In the genomic region with DNA sequence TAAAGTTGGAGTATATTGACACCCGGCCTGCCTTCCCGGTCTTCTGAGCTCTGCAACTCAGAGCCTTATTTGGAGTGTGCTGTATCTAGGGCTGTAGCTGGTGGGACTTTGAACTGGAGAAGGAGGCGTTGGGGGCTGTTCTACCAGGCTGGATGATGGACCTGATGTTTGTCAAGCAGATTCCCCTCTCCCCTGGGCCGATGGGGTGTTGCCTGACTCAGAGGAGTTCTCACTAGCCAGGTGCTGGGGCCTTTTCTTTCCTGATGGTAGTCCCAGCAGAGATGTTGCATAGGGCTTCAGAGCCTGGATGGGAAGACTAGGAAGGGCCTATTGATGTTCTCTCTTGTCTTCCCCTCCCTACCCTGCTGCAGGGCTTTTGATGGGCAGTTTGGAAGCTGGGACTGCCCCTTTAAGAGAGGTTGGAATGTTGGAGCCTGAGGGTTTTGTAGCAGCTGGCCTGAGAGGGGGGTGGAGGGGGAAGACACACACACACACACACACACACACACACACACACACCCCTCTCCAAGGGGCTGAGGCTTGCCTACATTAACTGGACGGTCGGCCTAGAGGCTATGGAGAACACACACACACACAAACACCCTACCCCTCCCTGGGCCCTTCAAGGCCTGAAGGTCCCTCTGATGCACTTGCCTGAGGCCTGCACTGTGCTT, we compare ENCODE assay signal across 8 mouse cellular contexts. TPM values are rescaled to one million over a fixed set of nuclear protein-coding genes. Genes with fewer than 3 reads are reported as not detected.
DNase-seq lines count a peak whose midpoint lies in the region; ATAC-seq and TF ChIP-seq lines count a peak whose summit lies in the region.

No protein-coding gene starts in this region.

- DNase-seq in gastrocnemius, postnatal 10 days, result peak; percentile 51
- no peak for DNase-seq in gastrocnemius, postnatal 25 days
- DNase-seq in ZHBTc4 (ENCODE audit: low read depth, low spot score), result peak; percentile 62
- DNase-seq in kidney, adult 11 months, result peak; percentile 44
- no peak for DNase-seq in right cerebral cortex, adult 18-20 months

- peak overlapping the region; percentile 89 for H3K4me2 ChIP-seq in forebrain, embryonic 16.5 days (ENCODE audit: low read length)
- H3K4me2 ChIP-seq in lung, embryonic 15.5 days, result peak overlapping the region; percentile 71

- no peak for TF ChIP-seq POLR2A in small intestine, adult 2 months (IDR thresholded peaks at IDR 0.05; ENCODE audit: low read depth, low read length)

- peak overlapping the region; percentile 98 for H3K4me3 ChIP-seq in forebrain, embryonic 16.5 days (replicated peaks; ENCODE audit: low read length)
- H3K4me3 ChIP-seq in lung, embryonic 15.5 days, result peak overlapping the region; percentile 89
- peak overlapping the region; percentile 97 for H3K4me3 ChIP-seq in small intestine, adult 2 months (ENCODE audit: low read depth, low read length)

- TF ChIP-seq CTCF in small intestine, adult 2 months (IDR thresholded peaks at IDR 0.05; ENCODE audit: extremely low read depth, insufficient read length, insufficient replicate concordance, low read depth, low read length), result no peak

- no peaks in the 10 kb centered on the region for H3K9me3 ChIP-seq in forebrain, embryonic 16.5 days (ENCODE audit: control insufficient read depth, low read length)
- no peaks in the 10 kb centered on the region for H3K9me3 ChIP-seq in lung, embryonic 15.5 days

- no peaks in the 10 kb centered on the region for H3K36me3 ChIP-seq in forebrain, embryonic 16.5 days (ENCODE audit: control insufficient read depth, insufficient read depth)
- peaks cover 24% of the 10 kb centered on the region for H3K36me3 ChIP-seq in lung, embryonic 15.5 days
- peaks cover 4% of the 10 kb centered on the region; the same call in 1 of the 2 replicates for H3K36me3 ChIP-seq in small intestine, adult 2 months (ENCODE audit: control insufficient read depth, insufficient read depth, low read length)

- WGBS in forebrain, embryonic 16.5 days, result 0% methylated on average over 6 of the region's 6 CpGs
- WGBS in lung, embryonic 15.5 days, result 2% methylated on average over 6 of the region's 6 CpGs
- WGBS in small intestine, adult 2 months, result 3% methylated on average over 6 of the region's 6 CpGs

- peak overlapping the region; percentile 90 for H3K27ac ChIP-seq in forebrain, embryonic 16.5 days (ENCODE audit: low read length)
- H3K27ac ChIP-seq in lung, embryonic 15.5 days, result peak overlapping the region; percentile 92
- peak overlapping the region; percentile 79; the same call in 1 of the 2 replicates for H3K27ac ChIP-seq in small intestine, adult 2 months (ENCODE audit: insufficient read depth, low read depth, low read length)

- H3K4me1 ChIP-seq in forebrain, embryonic 16.5 days (replicated peaks; ENCODE audit: control insufficient read depth, insufficient read depth, low read length), result peaks cover 30% of the 10 kb centered on the region
- H3K4me1 ChIP-seq in lung, embryonic 15.5 days, result peaks cover 17% of the 10 kb centered on the region
- H3K4me1 ChIP-seq in small intestine, adult 2 months (ENCODE audit: control insufficient read depth, insufficient read depth, insufficient read length, low read length), result peaks cover 2% of the 10 kb centered on the region

- ATAC-seq in forebrain, embryonic 16.5 days, result peak; percentile 22
- ATAC-seq in lung, embryonic 15.5 days (ENCODE audit: borderline replicate concordance, extremely low read depth, low FRiP score, low TSS enrichment), result peak; percentile 38; the same call in 1 of the 2 replicates

- no peaks in the 10 kb centered on the region for H3K27me3 ChIP-seq in forebrain, embryonic 16.5 days (replicated peaks; ENCODE audit: control insufficient read depth, insufficient read depth, low read length)
- no peaks in the 10 kb centered on the region for H3K27me3 ChIP-seq in lung, embryonic 15.5 days
- H3K27me3 ChIP-seq in small intestine, adult 2 months (ENCODE audit: control insufficient read depth, insufficient read depth, low read length), result no peaks in the 10 kb centered on the region

- peak overlapping the region; percentile 99 for H3K9ac ChIP-seq in forebrain, embryonic 16.5 days (replicated peaks; ENCODE audit: low read depth, low read length)
- peak overlapping the region; percentile 98 for H3K9ac ChIP-seq in lung, embryonic 15.5 days

RNA-seq across cellular contexts. Expression of gene Dvl3, which starts 1.1 kb away (rescaled TPM):
- 10 to 100 TPM; 36.3 to 44.4 TPM for total RNA-seq in gastrocnemius, postnatal 10 days (2021)
- 10 to 100 TPM; 26.4 to 29.1 TPM for total RNA-seq in gastrocnemius, postnatal 25 days (2021)
- polyA plus RNA-seq in forebrain, embryonic 16.5 days (2015; fragmentation: Nextera tagmentation; extraction: Ambion mirVana), result 30.6 and 37.0 TPM in 2 replicates
- 17.4 and 21.7 TPM in 2 replicates for polyA plus RNA-seq in lung, embryonic 15.5 days (2015; fragmentation: Nextera tagmentation; extraction: Ambion mirVana)
- polyA plus RNA-seq in small intestine, adult 2 months (2012; rRNA removed), result 33.8 and 52.4 TPM in 2 replicates

RNA-seq across cellular contexts. Expression of gene Ap2m1, which starts 17.4 kb away (rescaled TPM):
- total RNA-seq in gastrocnemius, postnatal 10 days (2021), result 100 to 1,000 TPM; 170 to 199 TPM
- total RNA-seq in gastrocnemius, postnatal 25 days (2021), result 100 to 1,000 TPM; 137 to 146 TPM
- 1,152 and 1,198 TPM in 2 replicates for polyA plus RNA-seq in forebrain, embryonic 16.5 days (2015; fragmentation: Nextera tagmentation; extraction: Ambion mirVana)
- polyA plus RNA-seq in lung, embryonic 15.5 days (2015; fragmentation: Nextera tagmentation; extraction: Ambion mirVana), result 615 and 636 TPM in 2 replicates
- 177 and 508 TPM in 2 replicates for polyA plus RNA-seq in small intestine, adult 2 months (2012; rRNA removed)

RNA-seq across cellular contexts. Expression of gene Eif2b5, which starts 19.2 kb away (rescaled TPM):
- total RNA-seq in gastrocnemius, postnatal 10 days (2021), result 10 to 100 TPM; 45.1 to 46.1 TPM
- 10 to 100 TPM; 50.0 to 50.1 TPM for total RNA-seq in gastrocnemius, postnatal 25 days (2021)
- polyA plus RNA-seq in forebrain, embryonic 16.5 days (2015; fragmentation: Nextera tagmentation; extraction: Ambion mirVana), result 104 and 107 TPM in 2 replicates
- polyA plus RNA-seq in lung, embryonic 15.5 days (2015; fragmentation: Nextera tagmentation; extraction: Ambion mirVana), result 106 TPM in 2 replicates
- 11.7 and 16.1 TPM in 2 replicates for polyA plus RNA-seq in small intestine, adult 2 months (2012; rRNA removed)

RNA-seq across cellular contexts. Expression of gene Abcf3, which starts 30.5 kb away (rescaled TPM):
- total RNA-seq in gastrocnemius, postnatal 10 days (2021), result 10 to 100 TPM; 51.8 to 52.5 TPM
- 10 to 100 TPM; 58.0 to 61.4 TPM for total RNA-seq in gastrocnemius, postnatal 25 days (2021)
- polyA plus RNA-seq in forebrain, embryonic 16.5 days (2015; fragmentation: Nextera tagmentation; extraction: Ambion mirVana), result 77.8 and 84.6 TPM in 2 replicates
- polyA plus RNA-seq in lung, embryonic 15.5 days (2015; fragmentation: Nextera tagmentation; extraction: Ambion mirVana), result 53.0 and 57.9 TPM in 2 replicates
- polyA plus RNA-seq in small intestine, adult 2 months (2012; rRNA removed), result 10.0 and 15.0 TPM in 2 replicates

Comparison
In these comparisons a context has a peak if more than half of its experiments do, and no peak if none do; other contexts are left out.
1. DNase-seq: peak in gastrocnemius, postnatal 10 days (single experiment), ZHBTc4 (single experiment) and kidney, adult 11 months (single experiment); none in gastrocnemius, postnatal 25 days (single experiment) and right cerebral cortex, adult 18-20 months (single experiment).
2. Peak in every context shown above with its lines, with median percentiles within 50 percentile points of each other: H3K27ac ChIP-seq and H3K4me3 ChIP-seq.